Mouse (Mus musculus): ENCODE measurements around the gene Rab8a.

- no peak for TF ChIP-seq CTCF (IDR thresholded peaks at IDR 0.05; ENCODE audit: insufficient read depth, low read length)
- no peak for TF ChIP-seq POLR2A (IDR thresholded peaks at IDR 0.05; ENCODE audit: borderline replicate concordance, extremely low read depth, low read depth, low read length)
These were observed 13.7 kb upstream of the Rab8a start for GRCm38 (mm10) chr8:72147266-72147665.
